Mouse (Mus musculus) midbrain, embryonic 14.5 days (tissue): ENCODE results near the gene Lnx2. TPM values are rescaled to one million over a fixed set of nuclear protein-coding genes. Genes with fewer than 3 reads are reported as not detected.

Experiments
- ATAC-seq: fragments of 200-750 bp; cut with Nextera tagmentation; 2 replicates; pipeline ENCODE4 v1.8.0; 2017; ENCODE audit warnings: moderate number of reproducible peaks, moderate library complexity; ENCODE audit not compliant: low FRiP score, low TSS enrichment
- DNase-seq: peaks from one replicate; pipeline ENCODE4 v3.0.0-alpha.2; 2015
- H3K27ac ChIP-seq: fragments of 300-500 bp; sonication (generic); replicated peaks from 2 replicates; pipeline ENCODE4 v1.5.1; 2014; ENCODE audit warnings: mild to moderate bottlenecking, low read depth, low read length, moderate library complexity
- H3K27me3 ChIP-seq: fragments of 300-500 bp; sonication (generic); 2 replicates; pipeline ENCODE4 v1.6.1; 2014; ENCODE audit warnings: low read length, control low read depth, mixed read lengths; ENCODE audit not compliant: control insufficient read depth, insufficient read depth
- H3K36me3 ChIP-seq: fragments of 300-500 bp; sonication (generic); 2 replicates; pipeline ENCODE4 v1.6.1; 2014; ENCODE audit warnings: low read length, control low read depth; ENCODE audit not compliant: control insufficient read depth, insufficient read depth
- H3K4me1 ChIP-seq: fragments of 300-500 bp; sonication (generic); 2 replicates; pipeline ENCODE4 v1.6.1; 2014; ENCODE audit warnings: mild to moderate bottlenecking, antibody characterized with exemption, low read length, control low read depth; ENCODE audit not compliant: control insufficient read depth, insufficient read depth
- H3K4me2 ChIP-seq: fragments of 300-500 bp; sonication (generic); 2 replicates; pipeline ENCODE4 v1.6.1; 2014; ENCODE audit warnings: mild to moderate bottlenecking, low read length, moderate library complexity
- H3K4me3 ChIP-seq: fragments of 300-500 bp; sonication (generic); replicated peaks from 2 replicates; pipeline ENCODE4 v1.5.1; 2014; ENCODE audit warnings: low read depth, low read length
- H3K9ac ChIP-seq: fragments of 300-500 bp; sonication (generic); replicated peaks from 2 replicates; pipeline ENCODE4 v1.6.1; 2014; ENCODE audit warnings: mild to moderate bottlenecking, low read length, moderate library complexity
- H3K9me3 ChIP-seq: fragments of 300-500 bp; sonication (generic); 2 replicates; pipeline ENCODE4 v1.6.1; 2016; ENCODE audit warnings: low read length, control low read depth, mixed read lengths; ENCODE audit not compliant: control insufficient read depth
- WGBS: fragments of 180-500 bp; shearing (Covaris S2); extraction: QIAGEN DNeasy Blood & Tissue Kit; methylation state at CpG from one replicate; pipeline ENCODE4 v1.1.7; 2014; 5-methylcytosine and 5-hydroxymethylcytosine counted together
- polyA plus RNA-seq: library from polyadenylated mRNA; unstranded; fragments of >200 nt; fragmentation: Nextera tagmentation; extraction: Ambion mirVana; gene quantifications from 2 replicates; pipeline ENCODE4 v1.2.1, GENCODE M21; 2014

Lnx2 gene
- polyA plus RNA-seq, 1 experiment from 2014 or later, result 5.2 TPM

- Histone ChIP-seq H3K4me3 (no peak overlapping the region), H3K4me1 (no peaks in the 10 kb centered on the region), H3K4me2 (no peak overlapping the region), H3K36me3 (no peaks in the 10 kb centered on the region), H3K27ac (no peak overlapping the region), H3K27me3 (no peaks in the 10 kb centered on the region), H3K9me3 (no peaks in the 10 kb centered on the region), H3K9ac (no peak overlapping the region)
- ATAC-seq (no peak), DNase-seq (no peak)
- WGBS, result 84% methylated on average over 10 of the region's 10 CpGs
Measured at GRCm38 (mm10) chr5:147056712-147057290, 19.6 kb downstream of the Lnx2 start.

- no peaks in the 10 kb centered on the region for H3K36me3 ChIP-seq
- H3K27ac ChIP-seq, result no peak overlapping the region
- no peaks in the 10 kb centered on the region for H3K27me3 ChIP-seq
- 88% methylated on average over 6 of the region's 6 CpGs for WGBS
- no peak overlapping the region for H3K9ac ChIP-seq
- no peak overlapping the region for H3K4me2 ChIP-seq
- no peak overlapping the region for H3K4me3 ChIP-seq
- no peak for DNase-seq
- H3K4me1 ChIP-seq, result no peaks in the 10 kb centered on the region
- H3K9me3 ChIP-seq, result no peaks in the 10 kb centered on the region
- no peak for ATAC-seq
Measured at GRCm38 (mm10) chr5:147055572-147056245, 20.7 kb downstream of the Lnx2 start.

GRCm38 (mm10) chr5:147054747-147055270, 21.6 kb downstream of the Lnx2 start:
- Histone ChIP-seq H3K36me3 (no peaks in the 10 kb centered on the region), H3K9me3 (no peaks in the 10 kb centered on the region), H3K4me2 (no peak overlapping the region), H3K27me3 (no peaks in the 10 kb centered on the region), H3K27ac (no peak overlapping the region), H3K9ac (no peak overlapping the region), H3K4me1 (no peaks in the 10 kb centered on the region), H3K4me3 (no peak overlapping the region)
- peak; percentile 28 for DNase-seq
- 84% methylated on average over 2 of the region's 2 CpGs for WGBS
- no peak for ATAC-seq

- no peaks in the 10 kb centered on the region for H3K27me3 ChIP-seq
- DNase-seq, result no peak
- H3K36me3 ChIP-seq, result no peaks in the 10 kb centered on the region
- no peak for ATAC-seq
- no peak overlapping the region for H3K9ac ChIP-seq
- WGBS, result 90% methylated on average over 6 of the region's 6 CpGs
- H3K4me1 ChIP-seq, result no peaks in the 10 kb centered on the region
- no peaks in the 10 kb centered on the region for H3K9me3 ChIP-seq
- H3K4me2 ChIP-seq, result no peak overlapping the region
- H3K4me3 ChIP-seq, result no peak overlapping the region
- H3K27ac ChIP-seq, result no peak overlapping the region
Measured at GRCm38 (mm10) chr5:147054328-147054727, 22.1 kb downstream of the Lnx2 start.

GRCm38 (mm10) chr5:147053481-147053880, 22.9 kb downstream of the Lnx2 start:
- WGBS, result 88% methylated on average over 3 of the region's 3 CpGs
- Histone ChIP-seq H3K9me3 (no peaks in the 10 kb centered on the region), H3K4me3 (no peak overlapping the region), H3K36me3 (no peaks in the 10 kb centered on the region), H3K27ac (no peak overlapping the region), H3K9ac (no peak overlapping the region), H3K27me3 (no peaks in the 10 kb centered on the region), H3K4me2 (no peak overlapping the region), H3K4me1 (no peaks in the 10 kb centered on the region)
- ATAC-seq, result no peak
- no peak for DNase-seq

- ATAC-seq, result no peak
- no peak overlapping the region for H3K27ac ChIP-seq
- H3K4me2 ChIP-seq, result no peak overlapping the region
- no peaks in the 10 kb centered on the region for H3K27me3 ChIP-seq
- H3K4me3 ChIP-seq, result no peak overlapping the region
- no peaks in the 10 kb centered on the region for H3K9me3 ChIP-seq
- no peaks in the 10 kb centered on the region for H3K4me1 ChIP-seq
- H3K36me3 ChIP-seq, result no peaks in the 10 kb centered on the region
- H3K9ac ChIP-seq, result no peak overlapping the region
- no peak for DNase-seq
- 83% methylated on average over 6 of the region's 6 CpGs for WGBS
Measured at GRCm38 (mm10) chr5:147053071-147053470, 23.3 kb downstream of the Lnx2 start.

- H3K9ac ChIP-seq, result no peak overlapping the region
- H3K27ac ChIP-seq, result no peak overlapping the region
- H3K4me1 ChIP-seq, result no peaks in the 10 kb centered on the region
- 67% methylated on average over 4 of the region's 4 CpGs for WGBS
- H3K4me3 ChIP-seq, result no peak overlapping the region
- no peaks in the 10 kb centered on the region for H3K27me3 ChIP-seq
- no peaks in the 10 kb centered on the region for H3K36me3 ChIP-seq
- H3K4me2 ChIP-seq, result no peak overlapping the region
- no peak for ATAC-seq
- DNase-seq, result no peak
- H3K9me3 ChIP-seq, result no peaks in the 10 kb centered on the region
Measured at GRCm38 (mm10) chr5:147052309-147052558, 24.2 kb downstream of the Lnx2 start.

GRCm38 (mm10) chr5:147051500-147052308, 24.7 kb downstream of the Lnx2 start:
- no peak for DNase-seq
- Histone ChIP-seq H3K27ac (no peak overlapping the region), H3K4me1 (no peaks in the 10 kb centered on the region), H3K4me2 (no peak overlapping the region), H3K27me3 (no peaks in the 10 kb centered on the region), H3K4me3 (no peak overlapping the region), H3K36me3 (no peaks in the 10 kb centered on the region), H3K9ac (no peak overlapping the region), H3K9me3 (no peaks in the 10 kb centered on the region)
- no peak for ATAC-seq
- WGBS, result 54% methylated on average over 29 of the region's 29 CpGs
